Mouse (Mus musculus) MEL (cell line): ENCODE measurements around the gene Mylk.

Source experiments
- CHD2 ChIP-seq: IDR thresholded peaks from 2 replicates; pipeline ENCODE4 v1.6.1; 2011; ENCODE audit warnings: low read length, improper control_type of control experiment
- CTCF ChIP-seq, 3 experiments: IDR thresholded peaks in 2 of 3; conservative IDR thresholded peaks in 1 of 3; 2 replicates each; pipeline ENCODE4 v1.5.1; 2011 to 2012; ENCODE audit warnings: low read length in 3 of 3, low read depth in 2 of 3, mild to moderate bottlenecking in 2 of 3, improper control_type of control experiment in 1 of 3, inconsistent platforms in 1 of 3, mixed read lengths in 1 of 3, moderate library complexity in 1 of 3; ENCODE audit not compliant: control insufficient read depth in 1 of 3, insufficient read depth in 1 of 3, poor library complexity in 1 of 3, severe bottlenecking in 1 of 3
- EP300 ChIP-seq, 2 experiments: IDR thresholded peaks; 2 replicates each; pipeline ENCODE4 v1.6.1; 2011; ENCODE audit warnings: improper control_type of control experiment in 2 of 2, low read length in 2 of 2, low read depth in 1 of 2, mild to moderate bottlenecking in 1 of 2
- HCFC1 ChIP-seq: IDR thresholded peaks from 2 replicates; pipeline ENCODE4 v1.6.1; 2012; ENCODE audit warnings: low read depth, mild to moderate bottlenecking, inconsistent platforms, low read length, improper control_type of control experiment, moderate library complexity
- MAFK ChIP-seq: IDR thresholded peaks from 2 replicates; pipeline ENCODE4 v1.6.1; 2011; ENCODE audit warnings: low read depth, mild to moderate bottlenecking, low read length, improper control_type of control experiment, borderline replicate concordance
- MAX ChIP-seq: IDR thresholded peaks from 2 replicates; pipeline ENCODE4 v1.6.1; 2011; ENCODE audit warnings: low read length, improper control_type of control experiment
- MXI1 ChIP-seq: IDR thresholded peaks from 2 replicates; pipeline ENCODE4 v1.6.1; 2011; ENCODE audit warnings: mild to moderate bottlenecking, low read depth, low read length, improper control_type of control experiment
- POLR2A ChIP-seq, 2 experiments: IDR thresholded peaks; 2 replicates each; pipeline ENCODE4 v1.6.1; 2011 to 2012; ENCODE audit warnings: low read length in 2 of 2, mild to moderate bottlenecking in 2 of 2, control low read depth in 1 of 2, improper control_type of control experiment in 1 of 2, low read depth in 1 of 2, moderate library complexity in 1 of 2; ENCODE audit not compliant: control insufficient read depth in 1 of 2, insufficient read depth in 1 of 2, poor library complexity in 1 of 2
- TAL1 ChIP-seq: IDR thresholded peaks from 2 replicates; pipeline ENCODE4 v1.6.1; 2012; ENCODE audit warnings: mild to moderate bottlenecking, inconsistent platforms, low read length, moderate library complexity, mixed read lengths
- TBP ChIP-seq: IDR thresholded peaks from 2 replicates; pipeline ENCODE4 v1.8.0; 2011; ENCODE audit warnings: low read depth, low read length, improper control_type of control experiment
- USF1 ChIP-seq: IDR thresholded peaks from 2 replicates; pipeline ENCODE4 v1.6.1; 2014; ENCODE audit warnings: low read depth, mild to moderate bottlenecking, inconsistent platforms, low read length, improper control_type of control experiment, moderate library complexity
- ZMIZ1 ChIP-seq: IDR thresholded peaks from 2 replicates; pipeline ENCODE4 v1.6.1; 2012; ENCODE audit warnings: low read depth, mild to moderate bottlenecking, inconsistent platforms, low read length, improper control_type of control experiment, moderate library complexity

- TF ChIP-seq EP300 (IDR thresholded peaks at IDR 0.05; ENCODE audit: low read depth in 1 of 2, low read length in 2 of 2) (no peak), CHD2 (no peak), ZMIZ1 (no peak), POLR2A (IDR thresholded peaks at IDR 0.05; ENCODE audit: control insufficient read depth in 1 of 2, insufficient read depth in 1 of 2, low read depth in 1 of 2, low read length in 2 of 2, poor library complexity in 1 of 2) (no peak), CTCF (IDR thresholded peaks at IDR 0.05 in 2 of 3, conservative IDR thresholded peaks at IDR 0.05 in 1 of 3; ENCODE audit: control insufficient read depth in 1 of 3, insufficient read depth in 1 of 3, low read depth in 2 of 3, low read length in 3 of 3, poor library complexity in 1 of 3, severe bottlenecking in 1 of 3) (no peak), TBP (no peak), HCFC1 (no peak), MXI1 (no peak), USF1 (no peak), TAL1 (no peak), MAX (no peak), MAFK (no peak)
Observed at GRCm38 (mm10) chr16:34981009-34981408, 236.0 kb downstream of the Mylk start.
